Mouse (Mus musculus) liver, embryonic 11.5 days (tissue): ENCODE results near the gene Gm49403. TPM values are rescaled to one million over a fixed set of nuclear protein-coding genes. Genes with fewer than 3 reads are reported as not detected.

Source experiments
- ATAC-seq: fragments of 200-750 bp; cut with Nextera tagmentation; replicated peaks from 2 replicates; pipeline ENCODE4 v1.8.0; 2017; ENCODE audit warnings: moderate number of reproducible peaks, mild to moderate bottlenecking, moderate TSS enrichment, moderate library complexity; ENCODE audit not compliant: low FRiP score
- DNase-seq: peaks from one replicate; pipeline ENCODE4 v3.0.0-alpha.2; 2017; ENCODE audit warnings: low spot score
- H3K27ac ChIP-seq: fragments of 300-500 bp; sonication (generic); 2 replicates; pipeline ENCODE4 v1.5.1; 2014; ENCODE audit warnings: mild to moderate bottlenecking, low read depth, low read length, control low read depth
- H3K27me3 ChIP-seq: fragments of 300-500 bp; sonication (generic); replicated peaks from 2 replicates; pipeline ENCODE4 v1.6.1; 2014; ENCODE audit warnings: low read length, mixed read lengths; ENCODE audit not compliant: control insufficient read depth, insufficient read depth
- H3K36me3 ChIP-seq: fragments of 300-500 bp; sonication (generic); 2 replicates; pipeline ENCODE4 v1.6.1; 2014; ENCODE audit warnings: mild to moderate bottlenecking, low read length, moderate library complexity, mixed read lengths; ENCODE audit not compliant: control insufficient read depth, insufficient read depth
- H3K4me1 ChIP-seq: fragments of 300-500 bp; sonication (generic); replicated peaks from 2 replicates; pipeline ENCODE4 v1.6.1; 2014; ENCODE audit warnings: low read length, mixed read lengths; ENCODE audit not compliant: control insufficient read depth, insufficient read depth
- H3K4me2 ChIP-seq: fragments of 300-500 bp; sonication (generic); 2 replicates; pipeline ENCODE4 v1.6.1; 2014; ENCODE audit warnings: mild to moderate bottlenecking, control low read depth, moderate library complexity
- H3K4me3 ChIP-seq: fragments of 300-500 bp; sonication (generic); 2 replicates; pipeline ENCODE4 v1.5.1; 2014; ENCODE audit warnings: low read depth, low read length, control low read depth
- H3K9ac ChIP-seq: fragments of 300-500 bp; sonication (generic); 2 replicates; pipeline ENCODE4 v1.6.1; 2014; ENCODE audit warnings: low read depth, low read length, control low read depth
- H3K9me3 ChIP-seq: fragments of 300-500 bp; sonication (generic); 2 replicates; pipeline ENCODE4 v1.6.1; 2016; ENCODE audit warnings: low read length, inconsistent platforms, mixed read lengths; ENCODE audit not compliant: control insufficient read depth
- WGBS: fragments of 180-500 bp; shearing (Covaris S2); extraction: QIAGEN DNeasy Blood & Tissue Kit; methylation state at CpG from one replicate; pipeline ENCODE4 v1.1.7; 2014; 5-methylcytosine and 5-hydroxymethylcytosine counted together
- polyA plus RNA-seq: library from polyadenylated mRNA; unstranded; fragments of >200 nt; fragmentation: Nextera tagmentation; extraction: Ambion mirVana; gene quantifications from 2 replicates; pipeline ENCODE4 v1.2.1, GENCODE M21; 2014

Gene Gm49403
- polyA plus RNA-seq, 1 experiment from 2014 or later = not detected

DNA sequence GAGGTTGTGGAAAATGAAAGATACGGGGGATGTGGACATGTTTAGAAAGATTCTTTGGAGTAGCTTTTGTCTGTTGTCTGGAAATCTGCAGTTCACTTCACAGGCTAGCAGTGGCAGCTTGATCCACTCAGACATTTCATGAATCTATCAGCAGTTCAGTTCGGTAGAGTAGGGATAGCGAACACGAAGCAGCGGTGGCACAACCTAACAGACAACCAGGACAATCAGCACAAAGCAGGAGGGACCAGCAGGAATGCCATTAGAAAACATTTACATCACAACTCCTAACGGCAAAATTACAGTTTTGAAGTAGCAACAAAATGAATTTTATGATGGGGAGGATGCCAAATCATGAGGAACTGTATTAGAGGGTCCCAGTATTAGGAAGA, 35.9 kb downstream of the Gm49403 start:
- Histone ChIP-seq H3K27me3 (no peaks in the 10 kb centered on the region), H3K4me3 (peak overlapping the region; percentile 84), H3K4me1 (peaks cover 15% of the 10 kb centered on the region), H3K4me2 (peak overlapping the region; percentile 81), H3K36me3 (peaks cover 23% of the 10 kb centered on the region), H3K27ac (peak overlapping the region; percentile 90), H3K9ac (peak overlapping the region; percentile 86), H3K9me3 (no peaks in the 10 kb centered on the region)
- 57% methylated on average over 6 of the region's 6 CpGs for whole genome bisulfite sequencing
- DNase-seq = no peak
- no peak for ATAC-seq

DNA sequence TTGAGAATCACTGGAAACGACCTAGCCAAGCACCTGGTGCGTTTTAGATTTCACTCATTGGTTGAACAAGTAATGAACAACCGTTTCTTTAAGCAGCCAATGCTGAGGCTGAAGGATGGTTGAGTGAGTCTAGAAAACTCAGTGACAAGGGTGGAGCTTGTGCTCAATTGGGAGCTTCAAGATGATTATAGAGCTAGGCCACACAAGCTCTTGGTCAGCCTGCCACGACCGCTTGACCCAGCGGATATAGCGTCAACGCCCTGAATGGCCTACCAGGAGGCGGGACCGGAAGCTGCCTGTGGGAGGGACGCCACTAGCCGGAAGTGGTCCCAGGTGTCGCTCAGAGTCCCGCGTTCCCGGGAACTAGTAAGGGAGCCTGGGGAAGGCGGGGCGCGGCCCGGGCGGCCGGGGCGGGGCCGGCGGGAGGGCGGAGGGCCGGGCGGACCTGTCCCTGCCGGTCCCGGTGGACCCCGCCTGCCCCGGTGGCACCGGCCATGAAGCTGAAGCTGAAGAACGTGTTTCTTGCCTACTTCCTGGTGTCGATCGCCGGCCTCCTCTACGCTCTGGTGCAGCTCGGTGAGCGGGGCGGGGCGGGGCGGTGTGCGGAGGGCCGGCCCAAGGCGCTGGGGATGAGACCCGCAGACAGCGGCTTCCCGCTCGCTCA, 36.5 kb downstream of the Gm49403 start, which contains the start of gene B3gat3:
Gene B3gat3, plus strand, starts transcription at position 302 of the 664 bp plus-strand sequence.
- H3K4me1 ChIP-seq = peaks cover 15% of the 10 kb centered on the region
- 2% methylated on average over 49 of the region's 50 CpGs for WGBS
- peak within 1 kb of the TSS; percentile 81 for H3K4me2 ChIP-seq
- H3K9me3 ChIP-seq = no peaks in the 10 kb centered on the region
- H3K27me3 ChIP-seq = no peaks in the 10 kb centered on the region
- H3K4me3 ChIP-seq = peak within 1 kb of the TSS; percentile 84
- peak; percentile 95 for DNase-seq
- ATAC-seq = peak; percentile 95
- peak within 1 kb of the TSS; percentile 90 for H3K27ac ChIP-seq
- peak within 1 kb of the TSS; percentile 86 for H3K9ac ChIP-seq
- peaks cover 18% of the 10 kb centered on the region for H3K36me3 ChIP-seq

DNA sequence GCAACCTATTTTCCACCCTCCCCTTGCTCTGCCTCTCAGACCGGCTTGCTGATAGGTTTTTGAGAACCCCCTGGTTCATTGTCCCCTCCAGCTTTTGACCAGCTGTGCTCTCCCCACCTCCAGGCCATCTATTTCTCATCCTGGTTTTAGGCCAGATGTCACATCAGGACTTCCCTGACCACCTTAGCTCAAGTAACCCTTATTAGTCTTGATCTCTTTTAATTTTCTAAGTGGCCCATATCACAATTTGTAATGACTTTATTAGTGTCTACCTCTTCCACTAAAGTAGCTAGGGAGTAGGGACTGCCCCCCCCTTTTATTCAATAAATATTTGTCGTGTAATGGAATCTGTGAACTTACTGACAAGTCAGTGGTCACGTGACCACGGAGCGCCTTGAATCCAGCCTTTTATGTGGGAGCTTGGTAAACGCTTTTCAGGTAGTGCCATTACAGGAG, 37.1 kb downstream of the Gm49403 start:
- H3K36me3 ChIP-seq = peaks cover 18% of the 10 kb centered on the region
- peak overlapping the region; percentile 84 for H3K4me3 ChIP-seq
- 1% methylated on average over 6 of the region's 6 CpGs for WGBS
- H3K27me3 ChIP-seq = no peaks in the 10 kb centered on the region
- H3K4me2 ChIP-seq = peak overlapping the region; percentile 81
- DNase-seq (no peak), ATAC-seq (no peak)
- peak overlapping the region; percentile 90 for H3K27ac ChIP-seq
- no peaks in the 10 kb centered on the region for H3K9me3 ChIP-seq
- H3K4me1 ChIP-seq = peaks cover 15% of the 10 kb centered on the region
- H3K9ac ChIP-seq = peak overlapping the region; percentile 86

DNA sequence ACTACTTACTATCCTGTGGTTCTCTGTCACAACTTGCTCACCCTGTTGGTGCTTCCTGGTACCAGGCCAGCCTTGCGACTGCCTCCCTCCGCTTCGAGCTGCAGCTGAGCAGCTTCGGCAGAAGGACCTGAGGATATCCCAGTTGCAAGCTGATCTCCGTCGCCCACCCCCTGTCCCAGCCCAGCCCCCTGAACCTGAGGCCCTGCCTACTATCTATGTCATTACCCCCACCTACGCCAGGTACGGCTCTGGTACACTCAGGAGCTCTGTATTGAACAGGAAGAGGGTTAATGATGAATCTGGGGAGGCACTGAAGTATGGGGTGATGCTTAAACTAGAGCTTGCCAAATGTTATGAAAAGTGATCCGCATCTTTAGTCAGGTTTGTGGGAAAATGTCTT, 38.0 kb downstream of the Gm49403 start:
- DNase-seq = no peak

DNA sequence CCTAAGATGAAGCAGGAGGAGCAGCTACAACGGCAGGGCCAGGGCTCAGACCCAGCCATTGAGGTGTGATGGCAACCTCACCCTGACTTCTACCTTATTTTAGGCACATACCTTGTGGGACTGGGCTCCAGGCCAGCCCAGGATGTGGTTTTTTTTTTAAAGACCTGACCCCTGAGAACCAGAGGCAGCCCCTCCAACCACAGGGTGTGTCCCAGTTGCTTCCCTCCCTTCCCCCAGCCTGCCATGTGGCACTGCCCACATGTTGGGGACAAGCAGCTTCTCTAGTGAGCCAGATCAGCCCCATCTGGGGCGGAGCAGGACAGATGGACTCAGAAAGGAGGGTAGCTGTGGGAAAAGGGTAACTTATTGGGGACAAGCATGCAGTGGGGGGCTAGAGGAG, 43.0 kb downstream of the Gm49403 start:
- H3K27me3 ChIP-seq = no peaks in the 10 kb centered on the region
- H3K36me3 ChIP-seq = peaks cover 12% of the 10 kb centered on the region; the same call in 1 of the 2 replicates
- 0 out of 2 replicates have a peak overlapping the region, but pooled peaks have one; percentile 8 for H3K27ac ChIP-seq
- 65% methylated on average over 2 of the region's 2 CpGs for WGBS
- ATAC-seq = no peak
- peak overlapping the region; percentile 19; the same call in 1 of the 2 replicates for H3K4me2 ChIP-seq
- H3K9me3 ChIP-seq = no peaks in the 10 kb centered on the region
- H3K4me1 ChIP-seq = peaks cover 39% of the 10 kb centered on the region
- no peak for DNase-seq
- peak overlapping the region; percentile 26 for H3K9ac ChIP-seq
- H3K4me3 ChIP-seq = no peak overlapping the region

More for the DNA sequence above, 38.0 kb downstream of the Gm49403 start:
- peaks cover 12% of the 10 kb centered on the region; the same call in 1 of the 2 replicates for H3K36me3 ChIP-seq
- no peaks in the 10 kb centered on the region for H3K9me3 ChIP-seq
- no peaks in the 10 kb centered on the region for H3K27me3 ChIP-seq
- H3K4me3 ChIP-seq = peak overlapping the region; percentile 84
- H3K27ac ChIP-seq = peak overlapping the region; percentile 90; the same call in 1 of the 2 replicates
- H3K4me1 ChIP-seq = peaks cover 18% of the 10 kb centered on the region
- H3K4me2 ChIP-seq = peak overlapping the region; percentile 81
- 74% methylated on average over 9 of the region's 9 CpGs for WGBS
- ATAC-seq = no peak
- 0 out of 2 replicates have a peak overlapping the region, but pooled peaks have one; percentile 34 for H3K9ac ChIP-seq

DNA sequence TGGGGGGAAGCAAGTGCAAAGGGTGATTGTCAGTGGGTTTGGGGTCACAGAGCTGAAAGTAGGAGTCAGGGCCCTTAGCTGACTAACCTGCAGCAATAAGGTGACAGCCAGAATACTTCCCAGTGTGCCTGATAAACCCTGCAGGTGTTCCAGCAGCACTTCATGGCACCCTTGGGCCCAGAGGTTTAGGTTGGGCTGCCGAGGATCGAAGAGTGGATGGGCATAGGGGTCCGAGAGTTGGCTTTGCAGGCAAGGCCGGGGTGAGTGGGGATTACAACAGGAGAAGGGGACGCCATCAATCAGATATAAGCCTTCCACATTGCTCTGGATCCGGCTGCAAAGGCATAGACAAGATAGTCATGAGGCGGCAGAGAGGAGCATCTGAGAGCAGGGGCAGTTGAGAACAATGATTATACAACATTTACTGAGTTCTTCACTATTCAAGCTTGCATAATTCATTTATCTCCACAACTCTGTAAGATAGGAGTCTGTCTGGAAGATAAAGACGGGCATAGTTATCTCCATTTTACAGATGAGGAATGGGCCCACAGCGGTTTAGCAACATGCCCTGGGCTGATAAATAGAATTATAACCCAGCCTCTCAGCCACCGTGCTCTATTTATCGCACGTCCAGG, 44.3 kb downstream of the Gm49403 start:
- no peaks in the 10 kb centered on the region for H3K27me3 ChIP-seq
- H3K4me3 ChIP-seq = no peak overlapping the region
- peaks cover 37% of the 10 kb centered on the region for H3K4me1 ChIP-seq
- H3K27ac ChIP-seq = peak overlapping the region; percentile 92
- 54% methylated on average over 12 of the region's 12 CpGs for WGBS
- H3K9ac ChIP-seq = no peak overlapping the region
- H3K36me3 ChIP-seq = peaks cover 12% of the 10 kb centered on the region; the same call in 1 of the 2 replicates
- H3K9me3 ChIP-seq = no peaks in the 10 kb centered on the region
- no peak for DNase-seq
- peak overlapping the region; percentile 90 for H3K4me2 ChIP-seq
- peak; percentile 65 for ATAC-seq

DNA sequence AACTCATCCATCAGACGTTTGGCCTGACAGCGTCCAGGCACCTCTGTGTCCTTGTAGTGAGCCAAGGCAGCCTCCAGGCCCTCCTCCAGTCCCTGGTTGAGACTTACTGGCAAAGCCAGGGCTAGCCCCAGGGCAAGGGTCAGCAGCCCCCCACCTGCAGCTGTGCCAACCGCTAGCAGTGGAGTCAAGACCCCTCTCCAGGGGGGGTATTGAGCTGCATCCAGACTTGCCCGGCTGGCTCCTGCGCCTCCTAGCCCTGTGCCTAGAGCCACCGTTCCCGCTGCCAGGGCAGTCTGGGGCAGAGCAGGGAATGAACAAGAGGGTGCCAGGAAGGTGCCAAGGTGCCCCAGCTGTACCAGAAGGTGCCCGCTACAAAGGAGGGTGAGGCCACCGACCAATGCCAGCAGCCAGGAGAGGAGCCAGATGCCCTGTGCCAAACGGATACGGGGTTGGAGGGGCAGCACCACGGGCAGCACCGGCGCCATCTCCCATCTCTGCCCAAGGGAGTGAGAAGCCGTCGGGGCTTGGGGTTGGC, 45.0 kb downstream of the Gm49403 start:
- Histone ChIP-seq H3K4me3 (peak overlapping the region; percentile 87), H3K4me1 (peaks cover 36% of the 10 kb centered on the region), H3K36me3 (peaks cover 17% of the 10 kb centered on the region; the same call in 1 of the 2 replicates), H3K27me3 (no peaks in the 10 kb centered on the region), H3K9ac (peak overlapping the region; percentile 88; the same call in 1 of the 2 replicates), H3K27ac (peak overlapping the region; percentile 92), H3K4me2 (peak overlapping the region; percentile 90), H3K9me3 (no peaks in the 10 kb centered on the region)
- ATAC-seq (no peak; the same call in 1 of the 2 replicates), DNase-seq (no peak)
- WGBS = 28% methylated on average over 16 of the region's 16 CpGs

DNA sequence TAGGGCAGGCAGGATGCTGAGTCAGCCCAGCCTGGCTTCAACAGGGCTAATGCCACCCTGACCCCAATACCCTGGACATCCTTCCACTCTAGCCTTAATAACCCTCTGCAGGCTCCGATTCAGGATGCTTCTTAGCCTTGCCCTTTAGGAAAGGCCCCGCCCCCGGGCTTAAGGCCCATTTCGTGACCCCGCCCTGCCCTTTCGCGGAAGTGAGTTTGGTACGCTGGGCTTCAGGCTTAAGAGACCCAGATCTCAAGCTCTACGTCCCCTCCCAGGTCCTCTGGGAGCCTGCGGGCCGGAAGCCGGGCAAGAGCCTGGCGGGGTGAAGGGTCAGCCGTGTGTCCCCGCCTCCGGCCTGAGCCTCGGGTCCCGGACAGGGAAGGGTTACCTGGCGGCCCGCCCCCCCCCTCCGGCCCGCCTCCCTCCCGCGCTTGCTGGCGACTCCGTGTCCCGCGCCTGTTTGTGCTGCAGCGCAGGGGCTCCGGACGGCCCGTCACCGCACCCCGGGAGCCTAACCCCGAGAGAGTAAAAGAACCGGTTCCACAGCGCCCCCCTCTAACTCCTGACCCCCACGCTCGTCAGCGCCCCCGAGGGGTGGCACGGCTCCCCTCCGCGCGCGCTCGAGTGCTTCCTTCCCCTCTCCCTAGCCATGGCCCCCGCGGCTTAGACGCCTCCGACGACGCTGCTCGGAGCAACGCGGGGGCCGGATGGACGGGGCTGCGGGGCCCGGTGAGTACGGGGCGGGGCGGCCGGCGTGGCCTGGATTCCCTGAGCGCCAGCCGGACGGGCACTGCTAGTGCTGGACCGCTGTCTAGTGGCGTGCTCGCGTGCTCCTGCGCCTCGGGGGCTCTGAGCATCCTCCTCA, 45.7 kb downstream of the Gm49403 start, which contains the start of the genes Rom1 and Eml3:
Gene Rom1, minus strand, starts transcription at position 133 of the 865 bp plus-strand sequence.
Gene Eml3, plus strand, starts transcription at position 329 of the 865 bp plus-strand sequence.
- no peaks in the 10 kb centered on the region for H3K27me3 ChIP-seq
- peaks cover 21% of the 10 kb centered on the region; the same call in 1 of the 2 replicates for H3K36me3 ChIP-seq
- H3K4me3 ChIP-seq = peak within 1 kb of the TSS; percentile 87
- peaks cover 34% of the 10 kb centered on the region for H3K4me1 ChIP-seq
- under 1% methylated on average over 68 of the region's 74 CpGs for WGBS
- DNase-seq (peak; percentile 86), ATAC-seq (peak; percentile 75)
- peak within 1 kb of the TSS; percentile 92 for H3K27ac ChIP-seq
- H3K9ac ChIP-seq = peak within 1 kb of the TSS; percentile 88
- H3K9me3 ChIP-seq = no peaks in the 10 kb centered on the region
- H3K4me2 ChIP-seq = peak within 1 kb of the TSS; percentile 90
